Mouse (Mus musculus) olfactory bulb, adult 2 months (tissue): ENCODE data around the gene Parg.

Experiments
- CTCF ChIP-seq: fragments of 200-500 bp; IDR thresholded peaks from 2 replicates; pipeline ENCODE4 v1.5.1; 2012; ENCODE audit warnings: low read depth, mild to moderate bottlenecking, low read length, moderate library complexity; ENCODE audit not compliant: insufficient read depth
- POLR2A ChIP-seq: fragments of 200-500 bp; IDR thresholded peaks from 2 replicates; pipeline ENCODE4 v1.6.1; 2012; ENCODE audit warnings: mild to moderate bottlenecking, low read depth, low read length, moderate library complexity; ENCODE audit not compliant: insufficient read depth

- TF ChIP-seq CTCF (no peak), POLR2A (no peak)
Measured at GRCm38 (mm10) chr14:32317822-32318221, 116.1 kb downstream of the Parg start.
